Mouse (Mus musculus) C3H10T1/2 (cell line): ENCODE data around the gene Ern2. TPM values are rescaled to one million over a fixed set of nuclear protein-coding genes. Genes with fewer than 3 reads are reported as not detected.

Experiments used
- polyA plus RNA-seq, 2 experiments: library from polyadenylated mRNA; unstranded; fragments of >200 nt; fragmentation: generic; extraction: Trizol; gene quantifications; one replicate each; pipeline ENCODE4 v1.2.1; 2012; ENCODE audit warnings: missing spikeins in 2 of 2

The Ern2 gene
- under 1 TPM in 1 of 2 experiments, not detected in 1; 0.02 TPM for polyA plus RNA-seq

GRCm38 (mm10) chr7:122186043-122186442, at the start of gene Ern2:
Gene Ern2 (minus strand): TSS chr7:122186207.

GRCm38 (mm10) chr7:122219315-122219801, 33.4 kb upstream of the Ern2 start, which contains the start of gene Chp2:
Gene Chp2 (plus strand): TSS chr7:122219496.

GRCm38 (mm10) chr7:122158915-122159902, 26.8 kb downstream of the Ern2 start, which contains the start of gene Plk1:
Gene Plk1 (plus strand): TSS chr7:122159439.

GRCm38 (mm10) chr7:122132497-122133337, 53.3 kb downstream of the Ern2 start, which contains the start of the genes Palb2 and Dctn5:
Gene Palb2 (minus strand): TSS chr7:122132985.
Gene Dctn5 (plus strand): TSS chr7:122133041.

Other genes starting within 250 kb of the Ern2 start
- 10 to 100 TPM in 1 of 2 experiments, 1 to 10 TPM in 1; 2.1 to 17.3 TPM for gene Cog7, start 204.5 kb downstream of the Ern2 start, polyA plus RNA-seq
- gene Gga2, start 165.0 kb downstream of the Ern2 start, polyA plus RNA-seq, result 10 to 100 TPM; 13.0 to 26.4 TPM
- gene Ubfd1, start 119.0 kb downstream of the Ern2 start, polyA plus RNA-seq, result 10 to 100 TPM in 1 of 2 experiments, 1 to 10 TPM in 1; 6.4 to 15.9 TPM
- gene Ears2, start 118.9 kb downstream of the Ern2 start, polyA plus RNA-seq, result 1 to 10 TPM; 5.4 to 6.4 TPM
- gene Ndufab1, start 84.3 kb downstream of the Ern2 start, polyA plus RNA-seq, result 100 to 1,000 TPM; 380 to 415 TPM
- gene Palb2, start 53.2 kb downstream of the Ern2 start, polyA plus RNA-seq, result under 1 TPM; 0.43 to 0.85 TPM
- gene Dctn5, start 53.2 kb downstream of the Ern2 start, polyA plus RNA-seq, result 10 to 100 TPM; 31.4 to 69.1 TPM
- 100 to 1,000 TPM in 1 of 2 experiments, 10 to 100 TPM in 1; 76.0 to 116 TPM for gene Plk1, start 26.8 kb downstream of the Ern2 start, polyA plus RNA-seq
- under 1 TPM in 1 of 2 experiments, not detected in 1; 0.02 TPM for gene Chp2, start 33.3 kb upstream of the Ern2 start, polyA plus RNA-seq
- under 1 TPM; 0.01 to 0.07 TPM for gene Prkcb, start 102.5 kb upstream of the Ern2 start, polyA plus RNA-seq